Mouse (Mus musculus) spleen, adult 2 months (tissue): ENCODE measurements around the gene Slc2a8.

Experiments
- CTCF ChIP-seq: fragments of 200-500 bp; IDR thresholded peaks from 2 replicates; pipeline ENCODE4 v1.5.1; 2011; ENCODE audit warnings: mild to moderate bottlenecking, inconsistent platforms; ENCODE audit not compliant: insufficient read depth, insufficient read length, insufficient replicate concordance; ENCODE audit errors: extremely low read depth
- POLR2A ChIP-seq: fragments of 200-500 bp; IDR thresholded peaks from 2 replicates; pipeline ENCODE4 v1.6.1; 2011; ENCODE audit warnings: low read depth, low read length, inconsistent platforms

- TF ChIP-seq CTCF (no peak), POLR2A (no peak)
Observed at GRCm38 (mm10) chr2:33025040-33025439, 43.2 kb upstream of the Slc2a8 start.
